Mouse (Mus musculus) cerebellum, adult 2 months (tissue): ENCODE results near the gene Gbp9.
"Not testable (repeated sequence)": the region's sequence is repeated elsewhere in the genome, so short reads cannot be mapped to it uniquely, and the experiment has no call there.

Source experiments
- CTCF ChIP-seq: fragments of 200-500 bp; IDR thresholded peaks from 2 replicates; pipeline ENCODE4 v1.5.1; 2011; ENCODE audit warnings: low read depth, mild to moderate bottlenecking, control low read depth, low read length, moderate library complexity, borderline replicate concordance; ENCODE audit not compliant: insufficient read depth
- POLR2A ChIP-seq: fragments of 200-500 bp; IDR thresholded peaks from 2 replicates; pipeline ENCODE4 v1.6.1; 2011; ENCODE audit warnings: low read length, control low read depth, borderline replicate concordance; ENCODE audit not compliant: insufficient read depth

DNA sequence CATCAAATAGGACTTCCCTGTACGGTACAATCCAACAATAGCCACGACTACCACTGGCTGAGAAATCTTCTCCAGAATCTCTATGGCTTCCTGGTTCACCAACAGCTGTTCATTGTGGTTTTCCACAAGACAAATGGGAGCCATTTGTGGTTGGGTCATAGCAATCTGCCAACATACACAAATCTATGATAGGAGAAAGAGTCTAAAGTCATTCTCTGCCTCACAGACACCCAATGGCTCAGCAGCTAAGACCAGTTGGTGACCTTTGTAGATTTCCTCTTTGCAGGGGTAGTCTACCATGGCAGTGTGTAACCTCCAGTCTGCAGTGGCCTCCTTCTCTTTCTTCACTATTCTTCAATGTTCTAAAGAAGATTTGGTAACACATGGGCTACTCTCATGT lies 33.6 kb downstream of the Gbp9 start:
- TF ChIP-seq CTCF, POLR2A: not testable (repeated sequence)
